Mouse (Mus musculus) embryo, embryonic 10.5 days (tissue): ENCODE measurements at regions not wholly inside any gene's neighbourhood (a gene's known extent, or its start where the extent isn't known, plus 50 kb on each side); places are given as distances from the start of the nearest gene placed in this dataset.
"Not testable (repeated sequence)": the region's sequence is repeated elsewhere in the genome, so short reads cannot be mapped to it uniquely, and the experiment has no call there.

Experiments
- DNase-seq: peaks from one replicate; pipeline ENCODE4 v3.0.0-alpha.2; 2015; ENCODE audit warnings: low spot score

DNA sequence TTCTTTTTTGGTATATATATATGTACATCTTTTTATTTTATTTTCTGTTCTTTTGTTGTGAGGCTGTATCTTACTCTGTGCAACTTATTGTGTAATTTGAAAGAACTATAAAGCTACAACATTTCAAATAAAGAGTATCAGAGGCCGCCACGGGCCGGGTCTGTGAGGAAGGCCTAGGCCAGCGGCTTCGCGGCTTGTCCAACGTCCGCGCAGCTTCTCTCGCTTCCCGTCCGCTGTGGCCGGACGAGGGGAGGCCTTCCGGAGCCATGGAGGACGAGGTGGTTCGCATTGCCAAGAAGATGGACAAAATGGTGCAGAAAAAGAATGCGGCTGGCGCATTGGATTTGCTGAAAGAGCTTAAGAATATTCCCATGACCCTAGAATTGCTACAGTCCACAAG lies 167.4 kb downstream of the Kif21a start:
- DNase-seq = not testable (repeated sequence)

DNA sequence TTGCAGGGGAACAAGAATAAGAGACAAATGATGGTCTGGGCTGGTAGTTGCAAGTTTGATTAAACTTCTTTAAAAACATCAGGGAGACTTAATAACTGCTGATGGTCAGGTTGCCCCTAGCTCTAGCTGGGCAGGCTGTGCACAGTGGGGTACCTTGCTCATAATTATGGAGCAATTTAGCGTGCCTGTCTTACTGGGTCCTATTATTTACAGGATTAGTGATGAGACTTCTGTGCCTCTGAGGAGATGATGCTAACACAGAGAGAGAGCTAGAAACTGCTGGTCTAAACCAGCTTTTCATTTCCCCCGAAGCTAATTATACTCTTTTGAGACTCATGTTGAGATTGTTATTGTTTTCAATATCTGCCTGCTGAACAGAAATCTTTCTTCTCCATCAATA lies 180.3 kb downstream of the Kif21a start:
- DNase-seq = no peak

- not testable (repeated sequence) for DNase-seq
These were observed 174.5 kb upstream of the Cpne8 start for GRCm38 (mm10) chr15:90853763-90854162.

GRCm38 (mm10) chr15:90851991-90852390 lies 172.8 kb upstream of the Cpne8 start:
- no peak for DNase-seq

DNA sequence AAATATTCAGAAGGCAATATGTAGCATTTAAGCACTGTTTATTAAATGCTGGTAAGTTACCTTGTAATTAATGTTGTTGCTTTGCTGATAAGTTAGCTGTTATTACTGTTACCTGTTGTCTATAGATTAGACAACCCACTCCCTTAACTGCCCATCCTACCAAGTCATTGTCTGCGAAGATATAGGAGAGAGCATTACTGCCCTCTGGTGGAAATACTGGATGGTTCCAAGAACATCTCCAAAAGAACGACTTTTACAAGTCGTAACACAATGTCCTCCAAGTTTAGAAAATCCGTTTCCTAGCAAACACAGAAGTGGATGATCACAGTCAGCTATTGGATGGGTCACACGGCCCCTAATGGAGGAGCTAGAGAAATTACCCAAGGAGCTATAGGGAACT lies 162.2 kb upstream of the Cpne8 start:
- DNase-seq = peak; percentile 80

- no peak for DNase-seq
These were observed 156.4 kb upstream of the Cpne8 start for GRCm38 (mm10) chr15:90835586-90835985.

DNA sequence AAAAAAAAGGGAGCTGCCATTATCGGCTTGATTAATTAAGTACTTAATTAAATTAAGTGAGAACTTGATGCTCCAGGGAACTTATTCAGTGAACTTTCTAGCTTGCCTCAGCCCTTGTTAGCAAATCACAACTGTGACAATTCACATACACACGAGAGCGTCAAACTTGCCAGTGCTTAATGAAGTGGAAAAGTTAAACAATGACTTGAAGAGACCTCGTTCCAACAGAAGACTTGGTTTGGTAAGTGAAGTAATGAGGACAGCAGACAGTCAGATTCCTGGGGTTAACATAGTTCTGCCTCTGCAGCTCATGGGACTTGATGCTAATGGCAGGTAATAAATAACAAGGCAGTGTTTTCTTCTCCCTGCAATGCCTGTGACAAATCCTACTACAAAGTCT lies 148.6 kb upstream of the Cpne8 start:
- DNase-seq = peak; percentile 73

DNA sequence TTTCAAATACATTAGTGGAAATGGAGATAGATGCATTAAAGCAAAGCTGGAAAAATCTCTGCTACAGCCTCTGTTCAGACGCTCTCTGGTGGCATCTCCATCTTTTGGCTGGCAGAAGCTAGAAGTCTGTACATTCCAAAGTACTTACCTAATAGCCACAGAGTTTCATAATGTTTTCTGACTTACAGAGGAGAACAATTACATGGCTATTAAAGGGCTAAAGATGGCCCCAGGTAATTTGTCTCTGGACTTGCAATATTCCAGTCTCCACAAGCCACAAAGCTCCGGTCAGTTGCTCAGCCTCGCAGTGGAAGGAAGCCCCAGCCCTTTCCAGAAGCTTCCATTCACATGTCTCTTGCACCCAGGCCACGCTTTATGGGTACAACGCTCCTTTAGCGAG lies 143.1 kb upstream of the Cpne8 start:
- DNase-seq = no peak

- peak; percentile 67 for DNase-seq
These were observed 140.9 kb upstream of the Cpne8 start for GRCm38 (mm10) chr15:90819949-90820655.

- no peak for DNase-seq
These were observed 138.9 kb upstream of the Cpne8 start for GRCm38 (mm10) chr15:90818161-90818560.

DNA sequence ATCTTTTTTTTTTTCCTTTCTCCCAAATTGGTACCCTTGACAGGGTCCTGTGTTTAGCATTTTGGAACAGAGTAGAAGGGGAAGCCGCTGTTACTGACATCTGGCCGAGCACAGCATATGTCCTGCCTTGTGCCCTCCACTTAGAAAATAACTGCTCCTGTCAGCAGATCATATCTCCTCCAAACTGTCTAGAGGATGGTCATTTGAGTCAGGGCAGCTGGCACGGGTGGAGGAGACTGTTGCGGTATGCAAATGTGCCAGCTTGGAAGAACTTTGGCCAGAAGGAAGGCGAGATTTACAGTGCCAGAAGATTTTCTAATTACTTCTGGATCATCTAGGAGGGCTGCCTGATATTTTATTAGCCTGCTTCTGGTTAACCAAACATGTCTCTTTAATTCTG lies 134.7 kb upstream of the Cpne8 start:
- DNase-seq = no peak

GRCm38 (mm10) chr15:90810341-90810740 lies 131.1 kb upstream of the Cpne8 start:
- DNase-seq = no peak

DNA sequence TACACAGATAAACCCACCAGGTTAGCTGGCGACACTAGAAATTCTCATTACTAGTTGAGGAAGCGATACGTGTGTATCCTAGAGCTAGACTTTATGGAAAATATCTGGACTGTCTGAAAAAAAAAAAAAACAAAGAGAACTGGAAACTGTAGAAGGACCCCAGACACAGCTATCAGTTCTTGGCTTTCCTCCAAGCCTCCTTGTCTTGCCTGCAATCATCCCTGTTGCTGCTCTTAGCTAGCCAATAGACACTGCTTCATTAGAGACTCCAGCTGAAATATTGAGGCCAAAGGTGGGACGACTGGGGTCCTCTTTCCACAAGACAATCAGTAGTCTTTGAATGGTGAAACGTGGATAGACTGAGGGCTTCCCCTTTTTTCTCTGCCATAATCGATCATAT lies 129.0 kb upstream of the Cpne8 start:
- DNase-seq = no peak

DNA sequence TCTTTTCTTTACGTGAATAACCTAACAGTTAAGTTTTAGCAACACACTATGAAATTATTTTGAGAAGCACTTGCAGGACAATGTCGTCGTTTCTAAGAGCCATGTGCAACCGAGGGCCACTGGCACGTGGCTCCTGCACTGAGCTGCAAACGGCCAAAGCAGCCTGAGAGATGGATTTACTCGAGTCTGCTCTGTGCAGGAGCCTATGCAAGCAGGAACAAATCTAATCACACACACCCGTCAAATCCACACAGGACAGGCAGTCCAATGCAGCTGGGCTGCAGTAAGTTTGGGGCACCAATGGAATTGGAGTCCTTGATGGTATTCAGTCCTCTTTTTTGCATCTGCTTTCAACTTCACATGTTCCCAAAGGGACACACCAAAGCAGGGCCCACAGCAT lies 118.8 kb upstream of the Cpne8 start:
- no peak for DNase-seq

DNA sequence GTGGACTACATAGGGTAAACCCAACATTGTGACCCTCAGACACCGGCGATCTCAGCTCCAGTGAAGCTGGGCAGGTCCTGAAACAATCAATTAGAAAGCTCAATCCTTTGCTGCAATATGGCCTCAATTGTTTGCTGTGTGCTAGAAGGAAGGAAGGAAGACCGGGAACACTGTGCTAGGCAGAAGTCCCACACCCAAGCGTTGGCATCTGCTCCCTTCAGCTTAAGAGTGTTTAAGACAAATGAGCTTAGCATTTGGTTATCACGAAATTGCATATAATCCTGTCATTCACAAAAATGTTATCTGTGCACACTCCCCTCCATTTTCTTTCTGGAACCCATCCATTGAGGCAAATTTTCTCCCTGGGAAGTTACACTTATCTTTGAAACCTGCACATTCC lies 110.7 kb upstream of the Cpne8 start:
- DNase-seq = no peak

GRCm38 (mm10) chr15:90784741-90785140 lies 105.5 kb upstream of the Cpne8 start:
- DNase-seq = no peak

GRCm38 (mm10) chr15:90767521-90767920 lies 88.3 kb upstream of the Cpne8 start:
- peak; percentile 55 for DNase-seq

- not testable (repeated sequence) for DNase-seq
These were observed 85.3 kb upstream of the Cpne8 start for GRCm38 (mm10) chr15:90764501-90764900.

DNA sequence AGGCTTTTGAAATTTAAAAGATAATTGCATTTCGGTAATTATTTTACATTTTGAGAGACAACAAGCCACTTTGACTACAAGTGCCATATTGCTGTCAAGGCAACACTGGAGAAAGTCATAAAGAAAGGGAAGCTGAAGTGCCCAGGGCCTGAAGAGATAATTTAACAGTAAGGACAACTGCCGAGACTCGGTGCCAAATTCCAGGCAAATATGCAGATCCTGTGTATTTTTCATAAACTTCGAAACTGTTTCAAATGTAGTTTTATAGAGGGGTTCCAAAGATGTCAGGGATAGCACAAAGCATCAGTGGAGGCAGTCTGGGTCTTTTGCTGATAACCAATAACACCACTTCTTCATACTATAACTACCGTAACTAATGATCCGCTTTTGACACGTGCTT lies 54.7 kb upstream of the Cpne8 start:
- DNase-seq = no peak
